Mouse (Mus musculus): ENCODE measurements at regions not wholly inside any gene's neighbourhood (a gene's known extent, or its start where the extent isn't known, plus 50 kb on each side); places are given as distances from the start of the nearest gene placed in this dataset.
A peak's percentile ranks its signal among the peaks of the same experiment; 100 is the strongest.

DNA sequence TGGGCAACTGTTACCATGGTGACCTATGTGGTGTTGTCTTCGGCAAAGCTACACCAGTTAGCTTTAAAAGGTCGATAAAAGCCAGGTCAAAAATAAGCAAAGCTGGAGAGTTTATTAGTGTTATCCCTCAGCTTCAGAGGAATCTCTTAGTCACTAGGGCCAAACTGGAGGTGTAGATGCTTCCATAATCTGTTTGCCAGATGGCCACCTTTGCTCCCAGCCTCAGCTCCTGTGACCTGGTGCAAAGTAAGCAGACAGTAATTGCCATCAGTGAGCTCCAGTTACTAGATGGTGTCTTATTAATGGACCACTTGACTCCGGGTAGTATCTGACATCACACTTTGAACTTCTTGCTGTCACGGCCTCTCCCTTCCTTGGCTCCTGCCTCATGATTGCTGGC is 245.3 kb downstream of the Gm45692 start:
- H3K27ac ChIP-seq (replicated peaks; ENCODE audit: low read depth, low read length): no peak overlapping the region
- no peak overlapping the region for H3K4me2 ChIP-seq (ENCODE audit: low read depth, low read length)
- no peaks in the 10 kb centered on the region for H3K4me1 ChIP-seq (ENCODE audit: control insufficient read depth, insufficient read depth, low read length)
- H3K4me3 ChIP-seq (ENCODE audit: low read depth, low read length): no peak overlapping the region
- H3K9ac ChIP-seq (replicated peaks; ENCODE audit: low read length): no peak overlapping the region
- H3K9me3 ChIP-seq (replicated peaks; ENCODE audit: control insufficient read depth, low read length): no peaks in the 10 kb centered on the region
- no peaks in the 10 kb centered on the region for H3K27me3 ChIP-seq (ENCODE audit: control insufficient read depth, insufficient read depth, low read length)
- DNase-seq (ENCODE audit: low spot score) (no peak), ATAC-seq (replicated peaks; ENCODE audit: insufficient number of reproducible peaks, low FRiP score, low TSS enrichment, low read depth) (no peak)
- WGBS: 53% methylated on average over 4 of the region's 4 CpGs
- no peaks in the 10 kb centered on the region for H3K36me3 ChIP-seq (replicated peaks; ENCODE audit: control insufficient read depth, insufficient read depth, low read depth, low read length)

DNA sequence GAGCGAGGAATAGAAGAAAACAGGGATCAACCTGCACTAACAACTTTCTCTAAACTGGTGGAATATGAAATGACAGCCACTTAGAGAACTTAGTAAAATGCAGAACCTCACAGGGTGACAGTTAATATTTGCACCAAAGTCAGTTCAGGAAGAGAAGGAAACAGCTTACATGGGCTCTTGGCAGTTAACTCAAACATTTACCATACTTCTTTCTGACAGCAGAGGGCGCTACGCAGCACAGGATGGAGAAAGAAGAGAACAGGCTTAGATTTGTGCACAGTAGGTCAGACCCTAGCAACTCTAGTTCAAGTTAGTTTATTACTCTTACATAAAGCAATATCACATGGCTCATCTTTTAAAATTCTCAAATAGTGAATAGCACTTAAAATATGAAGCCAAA is 261.3 kb downstream of the Gm45692 start:
- no peak overlapping the region for H3K4me2 ChIP-seq (ENCODE audit: low read depth, low read length)
- no peak overlapping the region for H3K9ac ChIP-seq (replicated peaks; ENCODE audit: low read length)
- H3K4me1 ChIP-seq (ENCODE audit: control insufficient read depth, insufficient read depth, low read length): no peaks in the 10 kb centered on the region
- no peak for ATAC-seq (replicated peaks; ENCODE audit: insufficient number of reproducible peaks, low FRiP score, low TSS enrichment, low read depth)
- no peaks in the 10 kb centered on the region for H3K9me3 ChIP-seq (replicated peaks; ENCODE audit: control insufficient read depth, low read length)
- WGBS: 31% methylated on average over 3 of the region's 3 CpGs
- no peak overlapping the region for H3K27ac ChIP-seq (replicated peaks; ENCODE audit: low read depth, low read length)
- DNase-seq (ENCODE audit: low spot score): peak; percentile 73
- H3K27me3 ChIP-seq (ENCODE audit: control insufficient read depth, insufficient read depth, low read length): no peaks in the 10 kb centered on the region
- no peak overlapping the region for H3K4me3 ChIP-seq (ENCODE audit: low read depth, low read length)
- no peaks in the 10 kb centered on the region for H3K36me3 ChIP-seq (replicated peaks; ENCODE audit: control insufficient read depth, insufficient read depth, low read depth, low read length)

DNA sequence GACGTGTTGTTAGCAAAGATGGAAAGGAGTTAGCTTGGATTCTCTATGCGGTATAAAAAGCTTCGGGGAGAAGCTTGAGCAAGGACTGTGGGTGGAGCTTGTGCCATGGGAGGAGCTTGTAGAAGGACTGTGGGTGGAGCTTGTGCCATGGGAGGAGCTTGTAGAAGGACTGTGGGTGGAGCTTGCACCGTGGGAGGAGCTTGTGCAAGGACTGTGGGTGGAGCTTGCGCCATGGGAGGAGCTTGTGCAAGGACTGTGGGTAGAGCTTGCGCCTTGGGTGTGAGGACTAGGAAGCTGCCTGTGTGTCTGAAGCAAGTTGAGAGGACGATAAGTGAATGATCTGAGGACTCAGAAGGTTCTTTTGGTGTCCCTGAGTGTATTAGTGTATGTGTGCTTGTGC is 263.1 kb downstream of the Gm45692 start:
- Histone ChIP-seq H3K9me3 (replicated peaks; ENCODE audit: control insufficient read depth, low read length) (no peaks in the 10 kb centered on the region), H3K4me3 (ENCODE audit: low read depth, low read length) (no peak overlapping the region), H3K27ac (replicated peaks; ENCODE audit: low read depth, low read length) (no peak overlapping the region), H3K9ac (replicated peaks; ENCODE audit: low read length) (no peak overlapping the region), H3K36me3 (replicated peaks; ENCODE audit: control insufficient read depth, insufficient read depth, low read depth, low read length) (no peaks in the 10 kb centered on the region), H3K27me3 (ENCODE audit: control insufficient read depth, insufficient read depth, low read length) (no peaks in the 10 kb centered on the region), H3K4me1 (ENCODE audit: control insufficient read depth, insufficient read depth, low read length) (no peaks in the 10 kb centered on the region), H3K4me2 (ENCODE audit: low read depth, low read length) (no peak overlapping the region)
- DNase-seq (ENCODE audit: low spot score) (no peak), ATAC-seq (replicated peaks; ENCODE audit: insufficient number of reproducible peaks, low FRiP score, low TSS enrichment, low read depth) (no peak)
- 84% methylated on average over 7 of the region's 7 CpGs for WGBS

DNA sequence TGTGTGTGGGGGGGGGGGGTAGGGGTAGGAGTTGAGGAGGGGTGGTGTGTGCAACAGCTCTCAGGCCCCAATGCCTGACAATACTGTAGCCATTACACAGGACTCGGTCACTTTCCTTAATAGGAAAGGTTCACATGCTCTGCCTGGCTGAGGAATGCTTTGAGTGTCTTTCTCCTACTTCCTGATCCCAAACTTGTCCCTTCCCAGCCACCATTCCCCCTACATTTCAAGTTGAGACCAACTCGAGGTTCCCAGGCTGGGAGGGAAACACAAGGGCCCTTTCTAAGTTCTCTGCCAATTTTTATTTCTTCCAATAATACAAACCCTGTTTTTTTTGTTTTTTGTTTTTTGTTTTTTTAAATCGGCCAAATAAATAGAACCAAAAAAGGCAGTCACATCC is 264.6 kb downstream of the Gm45692 start:
- DNase-seq (ENCODE audit: low spot score): no peak
- 53% methylated on average over 3 of the region's 3 CpGs for WGBS
- Histone ChIP-seq H3K9me3 (replicated peaks; ENCODE audit: control insufficient read depth, low read length) (no peaks in the 10 kb centered on the region), H3K4me2 (ENCODE audit: low read depth, low read length) (no peak overlapping the region), H3K4me1 (ENCODE audit: control insufficient read depth, insufficient read depth, low read length) (no peaks in the 10 kb centered on the region), H3K36me3 (replicated peaks; ENCODE audit: control insufficient read depth, insufficient read depth, low read depth, low read length) (no peaks in the 10 kb centered on the region), H3K9ac (replicated peaks; ENCODE audit: low read length) (no peak overlapping the region), H3K27ac (replicated peaks; ENCODE audit: low read depth, low read length) (no peak overlapping the region), H3K4me3 (ENCODE audit: low read depth, low read length) (no peak overlapping the region), H3K27me3 (ENCODE audit: control insufficient read depth, insufficient read depth, low read length) (no peaks in the 10 kb centered on the region)
- no peak for ATAC-seq (replicated peaks; ENCODE audit: insufficient number of reproducible peaks, low FRiP score, low TSS enrichment, low read depth)

GRCm38 (mm10) chr8:26384305-26384993 is 265.1 kb downstream of the Gm45692 start:
- H3K9ac ChIP-seq (replicated peaks; ENCODE audit: low read length): peak overlapping the region; percentile 34; the same call in 1 of the 2 replicates
- H3K36me3 ChIP-seq (replicated peaks; ENCODE audit: control insufficient read depth, insufficient read depth, low read depth, low read length): no peaks in the 10 kb centered on the region
- no peak overlapping the region for H3K4me3 ChIP-seq (ENCODE audit: low read depth, low read length)
- WGBS: 4% methylated on average over 3 of the region's 3 CpGs
- no peaks in the 10 kb centered on the region for H3K27me3 ChIP-seq (ENCODE audit: control insufficient read depth, insufficient read depth, low read length)
- no peak overlapping the region for H3K4me2 ChIP-seq (ENCODE audit: low read depth, low read length)
- peak; percentile 59; the same call in 1 of the 2 replicates for ATAC-seq (replicated peaks; ENCODE audit: insufficient number of reproducible peaks, low FRiP score, low TSS enrichment, low read depth)
- DNase-seq (ENCODE audit: low spot score): peak; percentile 54
- H3K27ac ChIP-seq (replicated peaks; ENCODE audit: low read depth, low read length): no peak overlapping the region
- H3K9me3 ChIP-seq (replicated peaks; ENCODE audit: control insufficient read depth, low read length): no peaks in the 10 kb centered on the region
- no peaks in the 10 kb centered on the region for H3K4me1 ChIP-seq (ENCODE audit: control insufficient read depth, insufficient read depth, low read length)

DNA sequence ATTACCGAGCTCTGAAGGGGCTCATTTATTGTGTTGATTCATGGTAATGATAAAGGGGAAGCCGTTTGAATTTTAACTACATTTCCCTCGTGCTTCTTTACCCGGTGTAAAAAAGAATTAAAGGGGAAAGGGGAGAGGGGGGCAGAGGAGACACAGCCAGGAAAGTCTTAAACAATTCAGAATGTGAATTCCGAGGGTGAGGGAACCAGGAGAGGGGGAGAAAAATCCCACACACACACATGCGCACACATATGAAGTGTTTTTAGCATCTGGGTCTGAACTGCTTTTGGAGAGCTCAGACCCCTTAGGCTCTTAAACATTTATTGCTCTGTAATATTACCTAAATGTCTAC is 265.6 kb downstream of the Gm45692 start:
- Histone ChIP-seq H3K27ac (replicated peaks; ENCODE audit: low read depth, low read length) (no peak overlapping the region), H3K4me1 (ENCODE audit: control insufficient read depth, insufficient read depth, low read length) (no peaks in the 10 kb centered on the region), H3K27me3 (ENCODE audit: control insufficient read depth, insufficient read depth, low read length) (no peaks in the 10 kb centered on the region), H3K9ac (replicated peaks; ENCODE audit: low read length) (no peak overlapping the region), H3K36me3 (replicated peaks; ENCODE audit: control insufficient read depth, insufficient read depth, low read depth, low read length) (no peaks in the 10 kb centered on the region), H3K9me3 (replicated peaks; ENCODE audit: control insufficient read depth, low read length) (no peaks in the 10 kb centered on the region), H3K4me3 (ENCODE audit: low read depth, low read length) (no peak overlapping the region), H3K4me2 (ENCODE audit: low read depth, low read length) (no peak overlapping the region)
- WGBS: 36% methylated on average over 6 of the region's 6 CpGs
- no peak for DNase-seq (ENCODE audit: low spot score)
- no peak for ATAC-seq (replicated peaks; ENCODE audit: insufficient number of reproducible peaks, low FRiP score, low TSS enrichment, low read depth)

DNA sequence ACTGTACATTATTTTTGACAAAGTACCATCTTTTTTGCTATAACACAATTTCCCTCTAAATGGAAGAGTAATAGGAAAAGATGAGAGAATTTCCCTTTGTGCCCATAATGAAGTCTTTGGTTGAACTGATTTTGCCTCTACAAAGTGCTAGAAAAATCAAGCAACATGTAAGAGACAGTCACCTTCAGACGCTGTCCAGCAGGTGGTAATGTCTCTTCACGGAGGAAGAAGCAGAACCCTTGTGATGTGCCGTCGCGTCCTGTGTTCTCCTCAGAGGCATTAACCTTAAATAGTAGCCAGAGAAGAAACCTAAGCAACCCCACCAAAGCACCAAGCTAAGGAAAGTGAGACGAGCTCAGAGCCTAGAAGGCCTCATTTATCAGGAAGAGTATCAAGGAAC is 275.7 kb downstream of the Gm45692 start:
- DNase-seq (ENCODE audit: low spot score): no peak
- ATAC-seq (replicated peaks; ENCODE audit: insufficient number of reproducible peaks, low FRiP score, low TSS enrichment, low read depth): no peak
- WGBS: 81% methylated on average over 6 of the region's 6 CpGs
- Histone ChIP-seq H3K9ac (replicated peaks; ENCODE audit: low read length) (no peak overlapping the region), H3K36me3 (replicated peaks; ENCODE audit: control insufficient read depth, insufficient read depth, low read depth, low read length) (no peaks in the 10 kb centered on the region), H3K4me1 (ENCODE audit: control insufficient read depth, insufficient read depth, low read length) (no peaks in the 10 kb centered on the region), H3K27me3 (ENCODE audit: control insufficient read depth, insufficient read depth, low read length) (no peaks in the 10 kb centered on the region), H3K9me3 (replicated peaks; ENCODE audit: control insufficient read depth, low read length) (no peaks in the 10 kb centered on the region), H3K4me3 (ENCODE audit: low read depth, low read length) (no peak overlapping the region), H3K27ac (replicated peaks; ENCODE audit: low read depth, low read length) (no peak overlapping the region), H3K4me2 (ENCODE audit: low read depth, low read length) (no peak overlapping the region)

GRCm38 (mm10) chr8:26420002-26420401 is 300.7 kb downstream of the Gm45692 start:
- H3K9me3 ChIP-seq (replicated peaks; ENCODE audit: control insufficient read depth, low read length): no peaks in the 10 kb centered on the region
- no peak overlapping the region for H3K27ac ChIP-seq (replicated peaks; ENCODE audit: low read depth, low read length)
- ATAC-seq (replicated peaks; ENCODE audit: insufficient number of reproducible peaks, low FRiP score, low TSS enrichment, low read depth) (no peak), DNase-seq (ENCODE audit: low spot score) (no peak)
- WGBS: 82% methylated on average over 6 of the region's 6 CpGs
- no peak overlapping the region for H3K4me2 ChIP-seq (ENCODE audit: low read depth, low read length)
- no peak overlapping the region for H3K4me3 ChIP-seq (ENCODE audit: low read depth, low read length)
- H3K27me3 ChIP-seq (ENCODE audit: control insufficient read depth, insufficient read depth, low read length): no peaks in the 10 kb centered on the region
- no peaks in the 10 kb centered on the region for H3K4me1 ChIP-seq (ENCODE audit: control insufficient read depth, insufficient read depth, low read length)
- H3K9ac ChIP-seq (replicated peaks; ENCODE audit: low read length): no peak overlapping the region
- no peaks in the 10 kb centered on the region for H3K36me3 ChIP-seq (replicated peaks; ENCODE audit: control insufficient read depth, insufficient read depth, low read depth, low read length)

Measured in embryonic facial prominence, embryonic 11.5 days (tissue).